ENCODE assay signal across 23 mouse cellular contexts in the genomic region with DNA sequence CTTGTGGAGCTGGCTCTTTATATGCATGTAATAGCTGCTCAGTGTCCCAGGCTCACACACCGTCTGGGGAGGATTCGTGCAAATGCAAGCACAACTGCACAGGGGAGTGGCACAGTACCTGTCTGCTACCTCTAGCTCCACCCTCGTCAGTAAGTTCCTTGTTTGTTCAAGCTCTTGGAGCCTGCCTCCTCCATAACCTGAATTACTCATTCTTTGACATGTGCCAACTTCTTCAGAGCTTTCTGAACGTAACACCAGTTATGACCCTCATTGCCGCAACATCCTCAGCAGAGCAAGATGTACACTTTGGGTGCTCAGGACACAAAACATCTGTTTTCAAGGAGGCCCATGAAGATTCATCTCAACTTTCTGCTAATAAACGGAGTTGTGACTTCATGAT. TPM values are rescaled to one million over a fixed set of nuclear protein-coding genes. Genes with fewer than 3 reads are reported as not detected.
DNase-seq lines count a peak whose midpoint lies in the region; ATAC-seq and TF ChIP-seq lines count a peak whose summit lies in the region.
"Had no signal": no experiment of that assay in that cellular context is flagged by ENCODE, and none has a peak within 500 bp of the region (broad histone marks: within the 10 kb centered on the region; RNA-seq: fewer than 3 reads in every experiment).

No protein-coding gene starts in this region.

- no peak overlapping the region for H3K9ac ChIP-seq in intestine, embryonic 16.5 days (ENCODE audit: low read depth, low read length)
- H3K9ac ChIP-seq in stomach, postnatal 0 days (ENCODE audit: low read length), result no peak overlapping the region
- H3K9ac ChIP-seq: embryonic facial prominence, embryonic 12.5 days; hindbrain, embryonic 15.5 days; midbrain, embryonic 12.5 days; neural tube, embryonic 15.5 days had no signal

- no peak overlapping the region for H3K4me3 ChIP-seq in intestine, embryonic 16.5 days (ENCODE audit: low read length)
- H3K4me3 ChIP-seq in lung, adult 2 months (replicated peaks; ENCODE audit: extremely low read depth, low read depth, low read length), result no peak overlapping the region
- no peak overlapping the region for H3K4me3 ChIP-seq in stomach, postnatal 0 days (ENCODE audit: low read depth, low read length)
- H3K4me3 ChIP-seq: embryonic facial prominence, embryonic 12.5 days; gastrocnemius, adult 2 months; hindbrain, embryonic 15.5 days; limb, embryonic 10.5 days; midbrain, embryonic 12.5 days; neural tube, embryonic 15.5 days had no signal

- no peak for TF ChIP-seq EP300 in stomach, postnatal 0 days (optimal IDR thresholded peaks at IDR 0.05)

- WGBS in intestine, embryonic 16.5 days, result 54% methylated on average over 6 of the region's 6 CpGs
- WGBS in lung, adult 2 months, result 43% methylated on average over 6 of the region's 6 CpGs
- 52% methylated on average over 6 of the region's 6 CpGs for WGBS in stomach, postnatal 0 days

- H3K4me2 ChIP-seq in intestine, embryonic 16.5 days (ENCODE audit: low read depth, low read length), result no peak overlapping the region
- 0 out of 2 replicates have a peak overlapping the region, but pooled peaks have one; percentile 11 for H3K4me2 ChIP-seq in stomach, postnatal 0 days (replicated peaks; ENCODE audit: low read depth)
- H3K4me2 ChIP-seq: embryonic facial prominence, embryonic 12.5 days; hindbrain, embryonic 15.5 days; midbrain, embryonic 12.5 days; neural tube, embryonic 15.5 days had no signal

- H3K36me3 ChIP-seq in intestine, embryonic 16.5 days (ENCODE audit: control insufficient read depth, insufficient read depth, low read length), result no peaks in the 10 kb centered on the region
- H3K36me3 ChIP-seq in stomach, postnatal 0 days (ENCODE audit: control insufficient read depth, insufficient read depth, low read length), result no peaks in the 10 kb centered on the region
- H3K36me3 ChIP-seq: embryonic facial prominence, embryonic 12.5 days; G1E; hindbrain, embryonic 15.5 days; limb, embryonic 10.5 days; midbrain, embryonic 12.5 days; neural tube, embryonic 15.5 days had no signal

- DNase-seq in lung, adult 2 months, result peak; percentile 18
- DNase-seq in lung, postnatal 14 days, result peak; percentile 18
- DNase-seq in stomach, postnatal 0 days (ENCODE audit: low spot score), result peak; percentile 44
- no peak for DNase-seq in kidney, postnatal 4 days
- DNase-seq in cerebellum, postnatal 4 days (ENCODE audit: low spot score in 2 of 2), result no peak
- DNase-seq in frontal cortex, adult 2 months (ENCODE audit: extremely low spot score in 1 of 2, low spot score in 1 of 2), result no peak
- DNase-seq: adrenal gland, adult 2 months; B cell, adult 2 months; cerebellum, adult 11 months; cerebellum, postnatal 10 days; gastrocnemius, adult 2 months; heart, postnatal 4 days; kidney, adult 18-20 months; liver; right cerebral cortex, adult 18-20 months; thymus, postnatal 36 days had no signal

- no peak overlapping the region for H3K27ac ChIP-seq in intestine, embryonic 16.5 days (ENCODE audit: low read length)
- no peak overlapping the region for H3K27ac ChIP-seq in stomach, postnatal 0 days (replicated peaks)
- H3K27ac ChIP-seq: embryonic facial prominence, embryonic 12.5 days; gastrocnemius, adult 2 months; hindbrain, embryonic 15.5 days; limb, embryonic 10.5 days; midbrain, embryonic 12.5 days; neural tube, embryonic 15.5 days had no signal

- ATAC-seq in intestine, embryonic 16.5 days, result peak; percentile 96
- peak; percentile 91 for ATAC-seq in stomach, postnatal 0 days (ENCODE audit: low FRiP score, low TSS enrichment)

- H3K9me3 ChIP-seq in intestine, embryonic 16.5 days (ENCODE audit: control insufficient read depth, low read length), result no peaks in the 10 kb centered on the region
- no peaks in the 10 kb centered on the region for H3K9me3 ChIP-seq in stomach, postnatal 0 days (ENCODE audit: control insufficient read depth, low read length)
- H3K9me3 ChIP-seq: embryonic facial prominence, embryonic 12.5 days; hindbrain, embryonic 15.5 days; limb, embryonic 10.5 days; midbrain, embryonic 12.5 days; neural tube, embryonic 15.5 days had no signal

- H3K4me1 ChIP-seq in intestine, embryonic 16.5 days (ENCODE audit: control insufficient read depth, insufficient read depth, low read length), result no peaks in the 10 kb centered on the region
- H3K4me1 ChIP-seq in lung, adult 2 months (ENCODE audit: control insufficient read depth, insufficient read depth, low read length), result no peaks in the 10 kb centered on the region
- H3K4me1 ChIP-seq in stomach, postnatal 0 days (replicated peaks; ENCODE audit: control insufficient read depth, insufficient read depth), result peaks cover 3% of the 10 kb centered on the region; the same call in 1 of the 2 replicates
- H3K4me1 ChIP-seq: embryonic facial prominence, embryonic 12.5 days; hindbrain, embryonic 15.5 days; midbrain, embryonic 12.5 days; neural tube, embryonic 15.5 days had no signal

- H3K27me3 ChIP-seq in intestine, embryonic 16.5 days (replicated peaks; ENCODE audit: control insufficient read depth, insufficient read depth, low read length), result peaks cover 6% of the 10 kb centered on the region
- H3K27me3 ChIP-seq in stomach, postnatal 0 days (ENCODE audit: control insufficient read depth, insufficient read depth, low read length), result no peaks in the 10 kb centered on the region

- TF ChIP-seq POLR2A in lung, adult 2 months (IDR thresholded peaks at IDR 0.05; ENCODE audit: borderline replicate concordance, extremely low read depth, low read depth, low read length), result no peak

- no peak for TF ChIP-seq CTCF in lung, adult 2 months (IDR thresholded peaks at IDR 0.05; ENCODE audit: insufficient read depth, low read length)
- TF ChIP-seq CTCF in stomach, postnatal 0 days (IDR thresholded peaks at IDR 0.05; ENCODE audit: low read depth), result no peak

RNA-seq across cellular contexts. Expression of gene Smoc2, which starts 5.9 kb away (rescaled TPM):
- polyA plus RNA-seq in intestine, embryonic 16.5 days (2015; fragmentation: Nextera tagmentation; extraction: Ambion mirVana), result 117 and 122 TPM in 2 replicates
- polyA plus RNA-seq in lung, adult 2 months (2012; rRNA removed), result 21.9 and 24.1 TPM in 2 replicates
- polyA plus RNA-seq in stomach, postnatal 0 days (2015; fragmentation: Nextera tagmentation; extraction: Ambion mirVana), result 58.6 and 59.2 TPM in 2 replicates
- polyA plus RNA-seq in frontal cortex, adult 2 months (2012; rRNA removed), result 14.2 and 18.9 TPM in 2 replicates
- polyA plus RNA-seq: G1E had no signal

Comparison
In these comparisons a context has a peak if more than half of its experiments do, and no peak if none do; other contexts are left out.
1. DNase-seq: peak in lung, adult 2 months (single experiment), lung, postnatal 14 days (single experiment) and stomach, postnatal 0 days (single experiment); none in kidney, postnatal 4 days (0 of 2), cerebellum, postnatal 4 days (0 of 2) and frontal cortex, adult 2 months (0 of 2).